Mouse (Mus musculus): ENCODE results near the gene Ralgps1. TPM values are rescaled to one million over a fixed set of nuclear protein-coding genes. Genes with fewer than 3 reads are reported as not detected.

Gene Ralgps1
- polyA plus RNA-seq, 1 experiment, result 0.47 TPM

- Histone ChIP-seq H3K4me3 (ENCODE audit: insufficient read depth, poor library complexity, severe bottlenecking) (no peak overlapping the region), H3K79me3 (ENCODE audit: low read depth) (no peaks in the 10 kb centered on the region), H3ac (ENCODE audit: control insufficient read depth, insufficient read length, low read depth) (no peak overlapping the region), H3K79me2 (ENCODE audit: control insufficient read depth, insufficient read depth) (no peaks in the 10 kb centered on the region), H3K27me3 (ENCODE audit: control insufficient read depth, insufficient read depth, insufficient read length) (no peaks in the 10 kb centered on the region), H3K36me3 (ENCODE audit: control insufficient read depth, insufficient read depth) (no peaks in the 10 kb centered on the region)
- TF ChIP-seq MYOD1 (IDR thresholded peaks at IDR 0.05; ENCODE audit: control insufficient read depth, insufficient read length, low read depth), result no peak
Measured at GRCm38 (mm10) chr2:33160326-33160973, 210.8 kb downstream of the Ralgps1 start.

- H3K36me3 ChIP-seq (ENCODE audit: control insufficient read depth, insufficient read depth), result no peaks in the 10 kb centered on the region
- H3K27me3 ChIP-seq (ENCODE audit: control insufficient read depth, insufficient read depth, insufficient read length), result no peaks in the 10 kb centered on the region
- H3K79me2 ChIP-seq (ENCODE audit: control insufficient read depth, insufficient read depth), result no peaks in the 10 kb centered on the region
- no peak overlapping the region for H3K4me3 ChIP-seq (ENCODE audit: insufficient read depth, poor library complexity, severe bottlenecking)
- H3ac ChIP-seq (ENCODE audit: control insufficient read depth, insufficient read length, low read depth), result no peak overlapping the region
- no peaks in the 10 kb centered on the region for H3K79me3 ChIP-seq (ENCODE audit: low read depth)
- TF ChIP-seq MYOD1 (IDR thresholded peaks at IDR 0.05; ENCODE audit: control insufficient read depth, insufficient read length, low read depth) (no peak), CTCF (IDR thresholded peaks at IDR 0.05; ENCODE audit: control insufficient read depth, insufficient read depth, insufficient read length) (no peak), CEBPB (IDR thresholded peaks at IDR 0.05; ENCODE audit: low read depth) (no peak), FOSL1 (IDR thresholded peaks at IDR 0.05; ENCODE audit: insufficient read depth, low read length, poor library complexity, severe bottlenecking) (no peak), MAX (IDR thresholded peaks at IDR 0.05) (no peak), MYOG (IDR thresholded peaks at IDR 0.05; ENCODE audit: control insufficient read depth, extremely low read depth, insufficient read length) (no peak), USF1 (IDR thresholded peaks at IDR 0.05; ENCODE audit: low read depth) (no peak)
Measured at GRCm38 (mm10) chr2:33159593-33159992, 211.7 kb downstream of the Ralgps1 start.

- Histone ChIP-seq H3ac (ENCODE audit: control insufficient read depth, insufficient read length, low read depth) (no peak overlapping the region), H3K79me3 (ENCODE audit: low read depth) (no peaks in the 10 kb centered on the region), H3K36me3 (ENCODE audit: control insufficient read depth, insufficient read depth) (no peaks in the 10 kb centered on the region), H3K4me3 (ENCODE audit: insufficient read depth, poor library complexity, severe bottlenecking) (no peak overlapping the region), H3K27me3 (ENCODE audit: control insufficient read depth, insufficient read depth, insufficient read length) (no peaks in the 10 kb centered on the region), H3K79me2 (ENCODE audit: control insufficient read depth, insufficient read depth) (no peaks in the 10 kb centered on the region)
- TF ChIP-seq USF1 (IDR thresholded peaks at IDR 0.05; ENCODE audit: low read depth) (no peak), FOSL1 (IDR thresholded peaks at IDR 0.05; ENCODE audit: insufficient read depth, low read length, poor library complexity, severe bottlenecking) (no peak), MYOD1 (IDR thresholded peaks at IDR 0.05; ENCODE audit: control insufficient read depth, insufficient read length, low read depth) (no peak)
Measured at GRCm38 (mm10) chr2:33158895-33159294, 212.4 kb downstream of the Ralgps1 start.

GRCm38 (mm10) chr2:33156283-33156781 lies 215.0 kb downstream of the Ralgps1 start:
- TF ChIP-seq CTCF (IDR thresholded peaks at IDR 0.05; ENCODE audit: control insufficient read depth, insufficient read depth, insufficient read length) (no peak), MAX (IDR thresholded peaks at IDR 0.05) (no peak), FOSL1 (IDR thresholded peaks at IDR 0.05; ENCODE audit: insufficient read depth, low read length, poor library complexity, severe bottlenecking) (no peak), CEBPB (IDR thresholded peaks at IDR 0.05; ENCODE audit: low read depth) (no peak), MYOG (IDR thresholded peaks at IDR 0.05; ENCODE audit: control insufficient read depth, extremely low read depth, insufficient read length) (no peak), USF1 (IDR thresholded peaks at IDR 0.05; ENCODE audit: low read depth) (no peak), MYOD1 (IDR thresholded peaks at IDR 0.05; ENCODE audit: control insufficient read depth, insufficient read length, low read depth) (no peak)
- no peak overlapping the region for H3K4me3 ChIP-seq (ENCODE audit: insufficient read depth, poor library complexity, severe bottlenecking)
- H3K36me3 ChIP-seq (ENCODE audit: control insufficient read depth, insufficient read depth), result no peaks in the 10 kb centered on the region
- H3ac ChIP-seq (ENCODE audit: control insufficient read depth, insufficient read length, low read depth), result no peak overlapping the region
- no peaks in the 10 kb centered on the region for H3K79me3 ChIP-seq (ENCODE audit: low read depth)
- no peaks in the 10 kb centered on the region for H3K27me3 ChIP-seq (ENCODE audit: control insufficient read depth, insufficient read depth, insufficient read length)
- no peaks in the 10 kb centered on the region for H3K79me2 ChIP-seq (ENCODE audit: control insufficient read depth, insufficient read depth)

- H3K79me2 ChIP-seq (ENCODE audit: control insufficient read depth, insufficient read depth), result no peaks in the 10 kb centered on the region
Measured at GRCm38 (mm10) chr2:33154751-33155372, 216.4 kb downstream of the Ralgps1 start.

GRCm38 (mm10) chr2:33146994-33147393 lies 224.3 kb downstream of the Ralgps1 start:
- no peak for TF ChIP-seq CEBPB (IDR thresholded peaks at IDR 0.05; ENCODE audit: low read depth)
- TF ChIP-seq MYOD1 (IDR thresholded peaks at IDR 0.05; ENCODE audit: control insufficient read depth, insufficient read length, low read depth), result no peak
- no peak for TF ChIP-seq MYOG (IDR thresholded peaks at IDR 0.05; ENCODE audit: control insufficient read depth, extremely low read depth, insufficient read length)
- TF ChIP-seq FOSL1 (IDR thresholded peaks at IDR 0.05; ENCODE audit: insufficient read depth, low read length, poor library complexity, severe bottlenecking), result no peak
- TF ChIP-seq CTCF (IDR thresholded peaks at IDR 0.05; ENCODE audit: control insufficient read depth, insufficient read depth, insufficient read length), result no peak
- TF ChIP-seq MAX (IDR thresholded peaks at IDR 0.05), result no peak
- TF ChIP-seq USF1 (IDR thresholded peaks at IDR 0.05; ENCODE audit: low read depth), result no peak
- Histone ChIP-seq H3ac (ENCODE audit: control insufficient read depth, insufficient read length, low read depth) (no peak overlapping the region), H3K27me3 (ENCODE audit: control insufficient read depth, insufficient read depth, insufficient read length) (peaks cover 12% of the 10 kb centered on the region)

More at GRCm38 (mm10) chr2:33154751-33155372, 216.4 kb downstream of the Ralgps1 start:
- Histone ChIP-seq H3ac (ENCODE audit: control insufficient read depth, insufficient read length, low read depth) (no peak overlapping the region), H3K27me3 (ENCODE audit: control insufficient read depth, insufficient read depth, insufficient read length) (no peaks in the 10 kb centered on the region), H3K79me3 (ENCODE audit: low read depth) (no peaks in the 10 kb centered on the region), H3K4me3 (ENCODE audit: insufficient read depth, poor library complexity, severe bottlenecking) (no peak overlapping the region), H3K36me3 (ENCODE audit: control insufficient read depth, insufficient read depth) (no peaks in the 10 kb centered on the region)
- TF ChIP-seq FOSL1 (IDR thresholded peaks at IDR 0.05; ENCODE audit: insufficient read depth, low read length, poor library complexity, severe bottlenecking) (no peak), CEBPB (IDR thresholded peaks at IDR 0.05; ENCODE audit: low read depth) (peak; percentile 15), MYOG (IDR thresholded peaks at IDR 0.05; ENCODE audit: control insufficient read depth, extremely low read depth, insufficient read length) (no peak), CTCF (IDR thresholded peaks at IDR 0.05; ENCODE audit: control insufficient read depth, insufficient read depth, insufficient read length) (peak; percentile 92), USF1 (IDR thresholded peaks at IDR 0.05; ENCODE audit: low read depth) (no peak)

More at GRCm38 (mm10) chr2:33146994-33147393, 224.3 kb downstream of the Ralgps1 start:
- Histone ChIP-seq H3K36me3 (ENCODE audit: control insufficient read depth, insufficient read depth) (no peaks in the 10 kb centered on the region), H3K79me2 (ENCODE audit: control insufficient read depth, insufficient read depth) (no peaks in the 10 kb centered on the region), H3K79me3 (ENCODE audit: low read depth) (no peaks in the 10 kb centered on the region), H3K4me3 (ENCODE audit: insufficient read depth, poor library complexity, severe bottlenecking) (no peak overlapping the region)
